Mouse (Mus musculus) hindbrain, postnatal 0 days (tissue): ENCODE measurements at regions not wholly inside any gene's neighbourhood (a gene's known extent, or its start where the extent isn't known, plus 50 kb on each side); places are given as distances from the start of the nearest gene placed in this dataset.
A peak's percentile ranks its signal among the peaks of the same experiment; 100 is the strongest.

Experiments used
- ATAC-seq: fragments of 200-750 bp; cut with Nextera tagmentation; 2 replicates; pipeline ENCODE4 v1.8.0; 2017; ENCODE audit warnings: mild to moderate bottlenecking, moderate TSS enrichment, moderate library complexity
- DNase-seq: peaks from one replicate; pipeline ENCODE4 v3.0.0-alpha.2; 2015; ENCODE audit warnings: low spot score
- H3K27ac ChIP-seq: fragments of 300-500 bp; sonication (generic); 2 replicates; pipeline ENCODE4 v1.5.1; 2014; ENCODE audit warnings: mild to moderate bottlenecking
- H3K27me3 ChIP-seq: fragments of 300-500 bp; sonication (generic); 2 replicates; pipeline ENCODE4 v1.6.1; 2014; ENCODE audit warnings: low read length, mixed read lengths; ENCODE audit not compliant: insufficient read depth
- H3K36me3 ChIP-seq: fragments of 300-500 bp; sonication (generic); 2 replicates; pipeline ENCODE4 v1.6.1; 2014; ENCODE audit warnings: low read length, mixed read lengths; ENCODE audit not compliant: insufficient read depth
- H3K4me1 ChIP-seq: fragments of 300-500 bp; sonication (generic); 2 replicates; pipeline ENCODE4 v1.6.1; 2014; ENCODE audit warnings: antibody characterized with exemption, low read length, mixed read lengths; ENCODE audit not compliant: insufficient read depth
- H3K4me2 ChIP-seq: fragments of 300-500 bp; sonication (generic); 2 replicates; pipeline ENCODE4 v1.6.1; 2014; ENCODE audit warnings: low read depth, mild to moderate bottlenecking, low read length, moderate library complexity, mixed read lengths
- H3K4me3 ChIP-seq: fragments of 300-500 bp; sonication (generic); 2 replicates; pipeline ENCODE4 v1.5.1; 2014; ENCODE audit warnings: low read length
- H3K9ac ChIP-seq: fragments of 300-500 bp; sonication (generic); replicated peaks from 2 replicates; pipeline ENCODE4 v1.6.1; 2014; ENCODE audit warnings: mild to moderate bottlenecking, low read length, moderate library complexity, mixed read lengths
- H3K9me3 ChIP-seq: fragments of 300-500 bp; sonication (generic); 2 replicates; pipeline ENCODE4 v1.6.1; 2016; ENCODE audit warnings: low read length, mixed read lengths
- CTCF ChIP-seq: IDR thresholded peaks from 2 replicates; pipeline ENCODE4 v1.5.1; 2016; ENCODE audit warnings: antibody characterized with exemption, control low read depth, low read depth
- WGBS: fragments of 180-500 bp; shearing (Covaris S2); extraction: QIAGEN DNeasy Blood & Tissue Kit; methylation state at CpG from one replicate; pipeline ENCODE4 v1.1.7; 2014; 5-methylcytosine and 5-hydroxymethylcytosine counted together

GRCm38 (mm10) chr6:88988551-88988950 is 86.5 kb downstream of the Tpra1 start:
- Histone ChIP-seq H3K27ac (no peak overlapping the region), H3K36me3 (no peaks in the 10 kb centered on the region), H3K9ac (no peak overlapping the region), H3K4me3 (no peak overlapping the region), H3K4me2 (no peak overlapping the region), H3K4me1 (no peaks in the 10 kb centered on the region), H3K27me3 (no peaks in the 10 kb centered on the region), H3K9me3 (no peaks in the 10 kb centered on the region)
- no peak for TF ChIP-seq CTCF
- ATAC-seq (no peak), DNase-seq (no peak)
- WGBS, result 91% methylated on average over 10 of the region's 10 CpGs

- Histone ChIP-seq H3K9ac (no peak overlapping the region), H3K27me3 (no peaks in the 10 kb centered on the region), H3K36me3 (no peaks in the 10 kb centered on the region), H3K4me3 (no peak overlapping the region), H3K4me1 (no peaks in the 10 kb centered on the region), H3K9me3 (no peaks in the 10 kb centered on the region), H3K27ac (no peak overlapping the region), H3K4me2 (no peak overlapping the region)
- DNase-seq (no peak), ATAC-seq (no peak)
- 63% methylated on average over 6 of the region's 6 CpGs for WGBS
- no peak for TF ChIP-seq CTCF
Observed at GRCm38 (mm10) chr6:88989617-88990299, 87.7 kb downstream of the Tpra1 start.

- ATAC-seq (no peak), DNase-seq (no peak)
- H3K27ac ChIP-seq, result no peak overlapping the region
- no peaks in the 10 kb centered on the region for H3K4me1 ChIP-seq
- no peaks in the 10 kb centered on the region for H3K9me3 ChIP-seq
- WGBS, result 47% methylated on average over 1 of the region's 1 CpGs
- H3K27me3 ChIP-seq, result no peaks in the 10 kb centered on the region
- H3K36me3 ChIP-seq, result no peaks in the 10 kb centered on the region
- no peak overlapping the region for H3K9ac ChIP-seq
- H3K4me3 ChIP-seq, result no peak overlapping the region
- TF ChIP-seq CTCF, result no peak
- no peak overlapping the region for H3K4me2 ChIP-seq
Observed at GRCm38 (mm10) chr6:88990300-88990685, 88.2 kb downstream of the Tpra1 start.

GRCm38 (mm10) chr6:88995077-88995476 is 93.0 kb downstream of the Tpra1 start:
- no peak for TF ChIP-seq CTCF
- no peak overlapping the region for H3K4me3 ChIP-seq
- DNase-seq (no peak), ATAC-seq (no peak)
- H3K9me3 ChIP-seq, result no peaks in the 10 kb centered on the region
- H3K27ac ChIP-seq, result no peak overlapping the region
- no peaks in the 10 kb centered on the region for H3K4me1 ChIP-seq
- H3K4me2 ChIP-seq, result no peak overlapping the region
- WGBS, result 86% methylated on average over 3 of the region's 3 CpGs
- H3K36me3 ChIP-seq, result no peaks in the 10 kb centered on the region
- no peak overlapping the region for H3K9ac ChIP-seq
- H3K27me3 ChIP-seq, result 0 out of 2 replicates have a peak, but pooled peaks cover 3% of the 10 kb centered on the region

GRCm38 (mm10) chr6:88998927-88999722 is 97.1 kb downstream of the Tpra1 start:
- H3K4me3 ChIP-seq, result no peak overlapping the region
- no peak overlapping the region for H3K27ac ChIP-seq
- DNase-seq, result no peak
- WGBS, result 84% methylated on average over 3 of the region's 3 CpGs
- no peaks in the 10 kb centered on the region for H3K36me3 ChIP-seq
- H3K4me2 ChIP-seq, result no peak overlapping the region
- TF ChIP-seq CTCF, result no peak
- no peaks in the 10 kb centered on the region for H3K9me3 ChIP-seq
- 0 out of 2 replicates have a peak, but pooled peaks cover 3% of the 10 kb centered on the region for H3K27me3 ChIP-seq
- no peaks in the 10 kb centered on the region for H3K4me1 ChIP-seq
- no peak for ATAC-seq
- H3K9ac ChIP-seq, result no peak overlapping the region

GRCm38 (mm10) chr6:89000359-89000758 is 98.3 kb downstream of the Tpra1 start:
- no peaks in the 10 kb centered on the region for H3K36me3 ChIP-seq
- DNase-seq, result no peak
- 0 out of 2 replicates have a peak, but pooled peaks cover 3% of the 10 kb centered on the region for H3K27me3 ChIP-seq
- peak overlapping the region; percentile 33; the same call in 1 of the 2 replicates for H3K4me2 ChIP-seq
- H3K27ac ChIP-seq, result no peak overlapping the region
- no peaks in the 10 kb centered on the region for H3K9me3 ChIP-seq
- no peaks in the 10 kb centered on the region for H3K4me1 ChIP-seq
- 0 out of 2 replicates have a peak overlapping the region, but pooled peaks have one; percentile 21 for H3K9ac ChIP-seq
- no peak for ATAC-seq
- no peak overlapping the region for H3K4me3 ChIP-seq
- TF ChIP-seq CTCF, result no peak
- WGBS, result 11% methylated on average over 14 of the region's 14 CpGs
